Mouse (Mus musculus) brain, adult 2 months (tissue): ENCODE data around the gene Mob1a.
"Not testable (repeated sequence)": the region's sequence is repeated elsewhere in the genome, so short reads cannot be mapped to it uniquely, and the experiment has no call there.

Experiments
- DNase-seq: peaks from one replicate; pipeline ENCODE4 v3.0.0; 2011; ENCODE audit warnings: low read depth, low spot score

Gene Mob1a

DNA sequence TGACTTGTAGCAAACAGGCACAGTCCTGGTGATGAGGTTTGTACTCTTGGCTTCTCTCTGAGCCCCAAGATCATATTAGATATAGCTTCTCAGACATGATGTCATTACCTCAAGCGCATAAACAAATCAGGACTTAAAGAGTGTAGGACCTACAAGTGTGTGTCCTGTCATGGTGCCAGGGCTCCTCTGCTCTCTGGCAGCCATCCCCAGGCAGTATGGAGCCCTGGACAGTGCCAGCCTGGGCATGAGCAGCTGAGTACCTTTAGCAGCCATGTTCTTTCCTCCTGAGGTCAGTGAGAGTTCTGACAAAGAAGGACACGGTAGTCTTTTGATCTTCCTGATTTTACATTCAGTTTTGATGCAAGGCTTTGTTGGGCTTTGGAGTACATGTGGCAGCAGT is 17.1 kb downstream of the Mob1a start:
- peak; percentile 33 for DNase-seq

DNA sequence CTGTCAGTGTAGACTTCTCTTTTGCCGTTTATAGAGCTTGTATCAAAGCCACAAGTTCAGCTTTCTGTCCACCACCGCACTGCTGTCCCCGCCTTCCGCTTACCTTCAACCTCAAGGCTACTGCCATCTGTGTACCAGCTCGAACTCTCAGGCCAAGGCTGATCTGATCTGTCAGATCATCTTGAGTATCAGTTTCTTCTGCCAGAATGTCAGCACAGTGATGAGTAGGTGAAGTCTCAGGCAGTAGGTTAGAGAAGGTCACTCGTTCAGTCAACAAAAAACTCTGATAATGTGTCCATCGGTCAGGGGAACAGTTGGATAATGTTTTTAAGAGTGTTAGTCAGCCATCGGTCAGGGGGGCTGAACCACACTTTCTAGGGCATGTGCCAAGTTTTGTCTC is 19.5 kb downstream of the Mob1a start:
- DNase-seq = not testable (repeated sequence)

DNA sequence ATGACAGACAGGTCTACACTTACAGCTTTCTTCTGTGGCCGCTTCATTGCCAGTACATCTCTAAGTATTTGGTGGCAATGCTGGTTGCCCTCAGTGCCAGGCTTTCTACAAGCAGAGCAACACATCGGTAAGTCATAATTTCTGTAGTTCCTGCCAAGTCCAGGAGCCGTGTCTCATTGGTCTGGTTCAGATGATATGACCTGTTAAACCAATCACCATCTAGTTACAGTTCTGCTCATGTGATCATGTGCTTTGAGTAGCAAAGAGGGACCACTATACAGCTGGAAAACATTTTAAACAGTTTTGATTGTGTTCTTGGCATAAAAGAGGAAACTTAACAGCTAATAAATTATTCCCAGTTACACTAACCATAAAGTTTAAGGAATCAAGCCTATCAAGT is 22.1 kb downstream of the Mob1a start:
- DNase-seq = no peak

DNA sequence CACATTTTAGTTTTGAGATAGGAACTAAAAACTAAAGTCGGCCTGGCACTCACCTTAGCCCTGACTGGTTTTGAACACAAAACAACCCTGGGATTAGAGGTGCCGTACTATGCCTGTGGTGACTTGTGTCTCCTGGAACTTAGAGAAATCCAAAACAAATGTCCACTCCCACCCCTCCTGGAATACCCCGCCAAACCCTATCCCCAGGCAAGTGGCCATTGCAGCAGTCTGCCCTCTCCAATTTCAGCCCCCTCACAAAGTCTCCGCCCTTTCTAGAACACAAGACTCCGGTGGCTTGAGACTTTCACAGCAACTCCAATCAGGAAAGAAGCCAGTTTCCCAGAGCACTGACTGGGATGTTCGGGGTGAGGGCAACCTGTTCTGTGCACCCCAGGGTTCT is 23.1 kb downstream of the Mob1a start, which contains the start of gene Bola3:
Gene Bola3 (plus strand): TSS at position 275 of the 400 bp plus-strand sequence.
- no peak for DNase-seq

DNA sequence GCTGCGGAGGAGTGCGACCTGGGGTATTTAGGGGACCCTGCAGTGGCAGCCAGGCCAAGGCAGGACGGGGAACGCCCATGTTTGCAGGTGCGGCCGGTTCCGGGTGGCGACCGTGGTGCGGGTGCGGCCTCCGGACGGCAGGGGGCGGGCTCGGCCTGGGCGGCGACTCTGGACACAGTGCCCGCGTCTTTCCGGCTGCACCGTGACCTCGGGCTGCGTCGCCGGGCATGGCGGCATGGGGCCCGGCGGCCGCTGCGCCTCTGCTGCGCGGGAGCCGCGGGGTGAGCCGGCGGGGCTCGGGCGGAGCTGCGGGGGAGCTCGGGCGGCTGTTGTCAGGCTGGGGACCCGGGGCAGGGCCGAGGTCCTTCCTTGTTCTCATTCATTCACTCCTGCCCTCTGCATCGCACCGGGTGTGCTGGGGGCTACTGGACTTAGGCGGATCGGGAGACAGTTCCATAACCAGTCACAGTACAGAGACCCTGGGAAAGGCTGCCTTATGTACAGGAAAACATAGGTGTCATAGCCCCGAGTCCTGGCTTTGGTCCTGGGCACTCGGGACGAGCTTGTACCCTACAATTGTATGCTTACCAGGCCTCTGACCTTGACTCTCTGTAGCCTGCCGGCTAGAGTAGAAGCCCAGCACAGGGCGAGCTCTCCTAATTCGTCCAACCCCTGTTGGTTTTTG is 23.6 kb downstream of the Mob1a start:
- DNase-seq = peak; percentile 89

DNA sequence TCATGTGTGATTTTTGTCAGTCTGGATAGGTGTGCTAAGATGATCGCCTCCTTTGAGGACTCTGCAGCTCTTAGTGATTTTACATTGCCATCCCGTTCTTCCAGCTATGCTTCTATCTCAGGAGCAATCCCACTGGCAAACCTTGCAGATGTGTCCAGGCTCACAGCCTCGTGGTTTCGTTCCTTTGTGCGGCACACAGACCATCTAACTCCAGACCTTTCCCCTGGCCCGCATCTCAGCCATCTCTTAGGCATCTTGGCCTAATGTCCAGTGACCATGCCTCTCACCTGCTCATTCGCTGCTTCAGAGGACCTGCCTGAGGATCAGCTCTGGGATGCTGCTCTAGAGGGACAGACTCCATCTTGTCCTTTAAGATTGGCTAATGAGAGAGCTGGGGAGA is 24.4 kb downstream of the Mob1a start:
- no peak for DNase-seq

DNA sequence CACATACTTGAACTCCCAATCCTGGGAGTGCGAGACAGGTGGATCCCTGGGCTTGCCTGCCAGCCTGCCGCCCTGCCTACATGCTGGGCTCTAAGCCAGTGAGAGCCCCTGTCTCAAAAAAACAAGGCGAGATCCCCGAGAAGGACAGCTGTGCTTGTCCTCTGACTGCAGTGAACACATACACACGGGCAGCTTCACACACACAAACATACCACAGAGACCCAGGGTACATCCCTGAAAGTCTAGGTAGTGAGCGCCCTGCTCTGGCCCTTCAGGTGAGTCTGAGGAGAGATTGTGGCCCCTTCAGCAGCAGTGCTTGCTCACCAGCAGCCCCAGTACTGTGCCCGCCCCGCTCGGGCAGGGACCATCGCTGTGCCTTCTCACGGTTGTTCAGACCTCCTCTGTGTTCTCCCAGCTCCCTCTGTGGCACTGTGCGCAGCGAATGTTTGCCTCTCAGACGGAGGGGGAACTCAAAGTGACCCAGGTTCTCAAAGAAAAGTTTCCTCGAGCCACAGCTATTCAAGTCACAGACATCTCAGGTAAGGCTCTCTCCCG is 25.1 kb downstream of the Mob1a start:
- DNase-seq = no peak

DNA sequence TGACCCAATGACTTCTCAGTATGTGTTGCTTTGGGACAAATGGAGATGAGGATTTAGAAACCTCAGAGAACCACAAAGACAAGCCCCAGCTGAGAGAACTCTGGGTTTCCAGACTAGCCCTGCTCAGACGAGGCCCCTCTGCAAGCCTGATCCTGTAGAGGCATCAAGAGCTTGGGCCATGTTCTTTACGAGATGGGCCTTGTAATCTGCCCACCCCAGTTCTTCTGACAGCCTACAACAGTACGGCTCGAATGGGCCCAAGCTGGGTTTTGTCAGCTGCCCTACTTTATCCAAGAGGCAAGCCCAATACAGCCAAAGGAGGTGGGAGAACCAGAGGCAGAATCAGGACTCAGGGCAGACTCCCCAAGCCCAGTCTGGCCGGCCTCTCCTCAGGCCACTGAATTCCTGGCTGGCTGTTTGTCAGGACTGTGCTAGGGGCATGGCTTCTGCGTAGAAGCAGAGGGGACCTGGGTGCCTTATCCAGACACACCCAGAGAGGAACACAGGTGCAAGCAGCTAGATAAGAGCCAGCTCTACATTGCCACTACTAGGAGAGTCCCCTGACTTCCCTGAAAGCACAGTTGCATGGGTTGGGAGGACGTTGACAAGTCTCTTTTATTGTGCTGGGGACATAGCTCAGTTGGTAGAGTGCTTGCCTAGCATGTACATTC is 25.8 kb downstream of the Mob1a start:
- DNase-seq = no peak

DNA sequence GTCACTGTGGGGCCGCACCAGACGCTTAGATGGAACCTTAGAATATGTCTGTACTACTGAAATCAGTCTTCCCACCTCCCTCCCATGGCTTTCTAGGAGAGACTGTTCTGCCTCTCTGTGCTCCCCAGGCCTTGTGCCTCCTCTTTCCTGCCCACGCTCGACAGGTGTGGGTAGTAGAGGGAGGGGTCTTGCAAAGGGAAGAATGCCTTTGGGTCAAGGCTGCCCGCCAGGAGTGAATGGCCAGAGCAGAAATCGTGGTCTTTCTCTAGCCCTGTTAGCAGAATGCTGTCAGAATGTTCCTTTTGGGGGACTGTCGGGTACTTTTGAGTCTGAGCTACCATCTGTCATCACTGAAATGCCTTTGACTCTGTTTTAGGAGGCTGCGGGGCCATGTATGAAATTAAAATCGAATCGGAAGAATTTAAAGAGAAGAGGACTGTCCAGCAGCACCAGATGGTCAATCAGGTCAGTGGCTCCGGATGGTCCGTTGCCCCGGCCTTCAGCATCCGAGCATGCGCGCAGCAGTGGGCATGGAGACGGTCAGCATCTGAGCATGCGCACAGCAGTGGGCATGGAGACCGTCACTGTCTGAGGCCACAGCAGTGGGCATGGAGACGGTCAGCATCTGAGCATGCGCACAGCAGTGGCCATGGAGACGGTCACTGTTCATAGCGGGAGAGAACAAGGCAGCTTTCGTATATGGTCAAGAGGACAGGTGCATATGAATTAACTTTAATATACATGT is 27.0 kb downstream of the Mob1a start:
- peak; percentile 95 for DNase-seq

DNA sequence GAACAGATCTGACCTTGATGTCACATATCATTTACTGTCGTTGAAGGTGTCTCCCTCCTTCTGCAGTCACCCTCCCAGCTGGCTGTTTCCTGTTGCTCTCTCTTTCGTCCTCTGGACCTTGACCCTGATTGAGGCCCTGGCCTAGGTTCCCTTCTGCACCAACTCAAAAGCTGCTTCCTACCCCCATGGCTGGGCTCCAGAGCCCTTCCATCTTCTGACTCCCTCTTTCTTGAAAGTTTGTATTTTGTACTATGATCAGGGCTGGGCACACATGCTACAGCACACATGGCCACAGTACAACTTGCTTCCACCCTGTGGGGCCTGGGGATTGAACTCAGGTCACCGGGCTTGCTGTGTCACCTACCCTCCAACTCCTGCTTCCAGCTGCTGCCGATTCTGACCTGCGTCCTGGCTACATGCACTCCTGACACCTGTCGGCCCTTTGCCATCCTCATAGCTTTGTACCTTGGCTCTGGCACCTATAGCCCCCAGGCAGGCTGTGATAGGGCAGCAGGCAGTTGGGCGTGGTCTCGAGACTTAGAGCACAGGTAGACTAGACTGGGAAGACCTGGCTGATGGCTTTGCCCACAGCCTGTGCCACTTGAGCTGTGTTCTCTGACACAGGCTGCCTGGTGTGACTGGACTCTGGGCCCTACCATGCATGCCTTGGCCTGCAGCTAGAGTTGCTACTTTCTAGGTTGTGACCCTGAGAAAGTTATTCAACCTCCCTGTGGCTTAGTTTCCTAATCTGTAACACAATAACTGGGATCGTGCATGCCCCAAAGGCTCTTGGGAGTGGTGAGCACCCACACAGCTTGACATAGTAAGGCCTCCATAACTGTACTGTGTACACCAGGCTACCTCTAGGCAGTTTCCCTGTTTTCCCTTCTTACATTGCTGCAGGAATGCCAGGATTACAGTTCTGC is 29.3 kb downstream of the Mob1a start:
- DNase-seq = no peak

DNA sequence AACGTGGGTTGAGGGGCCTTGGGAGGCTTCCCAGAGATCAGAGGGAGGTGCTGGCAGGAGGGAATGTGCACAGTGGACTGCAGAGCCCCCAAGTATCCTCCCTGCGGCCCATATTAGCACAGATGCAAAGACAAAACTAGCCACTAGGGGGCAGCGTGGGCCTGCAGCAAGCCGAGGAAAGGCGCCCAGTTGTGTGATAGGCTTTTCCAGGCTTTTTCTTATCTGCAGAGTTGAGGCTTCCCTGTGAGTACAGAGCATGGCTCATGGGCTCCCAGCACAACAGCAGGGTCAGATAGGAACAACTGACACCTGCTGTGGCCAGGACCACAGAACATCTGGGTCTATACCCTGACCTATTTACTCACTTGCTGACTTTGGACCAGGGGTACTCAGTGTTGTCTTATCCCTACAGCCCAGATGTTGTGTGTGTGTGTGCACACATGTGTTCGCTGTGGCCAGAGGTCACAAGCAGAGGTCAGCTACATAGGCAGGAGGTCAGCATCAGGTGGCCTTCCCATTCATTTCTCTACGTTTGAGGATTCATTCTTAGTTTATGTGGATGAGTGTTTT is 30.8 kb downstream of the Mob1a start:
- DNase-seq = peak; percentile 90

DNA sequence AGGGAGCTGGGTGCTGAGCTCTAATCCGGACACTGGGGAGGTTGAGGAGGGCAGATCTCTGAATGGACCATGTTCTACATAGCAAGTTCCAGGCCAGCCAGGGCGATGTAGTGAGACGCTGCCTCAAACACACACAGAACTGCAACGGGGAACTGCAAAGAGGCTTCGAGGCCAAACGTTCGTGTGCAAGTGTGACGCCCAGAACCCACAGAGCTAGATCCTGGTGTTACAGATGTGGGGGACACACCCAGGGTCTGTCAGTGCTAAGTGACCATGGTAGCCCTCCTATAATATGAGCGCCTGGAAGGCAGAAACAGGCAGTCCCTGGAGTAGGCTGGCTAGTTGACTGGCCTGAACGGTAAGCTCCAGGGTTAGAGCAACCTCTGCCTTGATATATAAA is 31.6 kb downstream of the Mob1a start:
- DNase-seq = no peak

DNA sequence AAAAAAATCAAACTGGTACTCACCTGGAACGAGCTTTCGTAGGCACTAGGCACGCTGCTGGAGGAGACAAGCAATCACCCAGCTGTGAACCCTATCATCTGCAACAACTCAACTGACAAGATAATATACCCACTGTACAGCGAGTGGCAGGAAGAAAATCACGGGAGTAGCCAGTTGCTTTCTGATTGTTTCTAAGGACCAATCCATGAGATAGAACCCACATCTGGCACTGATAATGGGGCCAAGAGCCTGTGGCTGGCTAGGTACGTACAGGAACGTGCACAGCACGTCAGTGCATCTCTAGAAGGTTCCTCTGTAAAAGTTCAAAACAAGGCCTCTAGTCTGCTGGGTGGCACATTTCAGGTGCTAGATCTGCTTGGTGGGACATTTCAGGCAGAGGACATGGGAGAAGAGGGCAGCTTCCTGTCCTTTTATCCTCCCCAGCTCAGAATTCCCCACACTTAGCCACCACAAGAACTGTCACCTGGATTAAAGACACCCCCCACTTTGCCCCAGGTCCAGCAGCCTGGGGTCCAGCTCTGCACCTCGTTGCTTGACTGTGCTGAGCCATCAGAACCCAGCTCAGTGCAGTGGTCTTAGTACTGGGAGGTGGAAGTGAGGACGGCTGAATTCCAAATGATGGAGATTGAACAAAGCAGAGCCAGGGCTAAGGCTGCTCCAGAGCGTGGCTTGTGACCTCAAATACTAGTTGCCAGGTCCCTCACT is 35.9 kb downstream of the Mob1a start:
- DNase-seq = no peak

DNA sequence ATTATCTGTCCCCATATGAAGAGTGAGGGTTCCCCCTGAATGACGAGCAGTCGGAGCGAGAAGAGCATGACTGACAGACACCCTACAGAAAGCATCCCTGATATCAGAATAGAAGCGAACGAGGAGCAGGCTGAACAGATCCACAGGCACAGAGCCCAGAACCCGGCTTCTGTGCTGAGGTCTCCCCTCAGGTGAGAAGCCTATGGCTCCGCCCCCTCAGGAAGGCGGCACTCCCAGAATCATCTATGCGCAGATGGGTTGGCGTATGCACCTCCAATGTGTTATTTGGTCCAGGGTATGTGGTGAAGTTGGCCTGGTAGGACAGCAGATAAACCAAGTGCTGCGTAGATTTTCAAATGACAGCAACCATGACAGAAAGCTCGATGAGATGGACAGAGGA is 37.3 kb downstream of the Mob1a start:
- DNase-seq = peak; percentile 33

DNA sequence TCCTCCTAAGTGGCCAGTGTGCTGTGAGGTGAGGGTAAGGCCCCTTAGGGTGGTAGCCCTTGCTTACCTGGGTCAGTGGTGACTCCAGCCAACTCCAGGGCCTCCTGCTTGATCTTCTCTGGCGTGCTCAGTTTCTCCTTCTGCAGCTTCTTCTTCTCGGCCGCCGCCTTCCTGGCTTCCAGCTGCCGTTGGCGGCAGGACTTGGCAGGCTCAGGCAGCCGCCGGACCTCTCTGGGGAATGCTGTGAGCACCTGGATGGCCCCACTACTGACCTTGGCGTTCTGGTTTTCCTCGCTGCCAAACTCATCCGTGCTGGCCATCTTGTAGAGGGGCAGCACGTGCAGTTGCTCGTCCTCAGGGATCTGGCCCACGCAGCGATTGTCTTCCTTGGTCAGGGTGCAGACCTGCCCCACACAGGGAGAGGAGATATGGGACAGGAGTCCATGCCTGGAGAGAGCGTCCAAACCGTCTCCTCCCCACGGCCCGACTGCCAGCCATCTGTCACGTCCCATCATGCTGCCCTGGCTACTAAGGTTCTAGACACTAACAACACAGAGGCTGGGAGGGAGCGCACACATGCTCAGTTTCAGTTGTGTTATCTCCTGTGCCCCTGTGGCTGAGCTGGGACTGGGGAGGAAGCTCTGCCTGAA is 44.6 kb downstream of the Mob1a start:
- peak; percentile 80 for DNase-seq

DNA sequence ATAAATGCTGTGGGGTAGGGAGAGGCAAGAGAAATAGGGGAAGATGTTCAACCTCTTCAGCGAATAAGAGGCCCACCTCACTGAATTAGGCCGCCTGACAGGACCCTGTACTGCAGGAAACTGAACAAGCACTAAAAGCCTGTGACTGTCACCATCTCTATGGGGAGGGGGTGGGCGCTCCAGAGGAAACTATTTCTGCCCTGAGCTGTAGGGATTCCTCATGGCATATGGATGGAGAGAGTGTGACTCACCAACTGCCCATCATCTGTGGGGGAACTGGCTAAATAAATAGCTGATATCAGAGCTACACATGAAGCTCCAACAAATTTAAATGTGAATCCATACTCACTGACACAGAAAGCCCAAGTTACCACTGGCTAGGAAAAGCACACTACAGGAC is 45.5 kb downstream of the Mob1a start:
- peak; percentile 82 for DNase-seq

DNA sequence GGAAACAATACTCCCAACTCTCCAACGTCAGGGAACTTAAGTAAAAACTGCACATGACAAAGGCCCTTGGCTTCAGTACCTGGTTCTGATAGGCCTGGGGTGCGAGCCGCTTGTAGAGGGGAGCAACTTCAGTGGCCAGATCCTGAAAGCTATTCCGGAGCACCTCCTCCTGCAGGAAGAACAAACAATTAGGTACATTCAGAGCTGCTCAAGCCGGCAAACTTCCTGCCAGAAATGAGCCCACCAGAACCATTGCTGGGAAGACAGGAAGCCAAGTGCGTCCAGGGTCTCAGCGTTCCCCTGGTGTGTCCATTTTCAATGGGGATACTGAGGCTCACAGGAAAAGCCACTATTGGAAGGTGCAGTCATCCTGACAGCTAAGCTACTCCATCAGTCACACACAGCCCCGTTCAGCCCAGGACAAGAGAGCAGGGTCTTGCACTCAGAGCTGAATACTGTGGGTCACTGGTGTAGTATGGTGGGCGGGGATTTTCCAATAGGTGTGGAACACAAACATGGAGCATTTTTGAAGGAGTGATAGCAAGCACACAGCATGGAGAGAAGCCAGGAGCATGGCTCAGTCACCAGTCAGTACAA is 48.0 kb downstream of the Mob1a start:
- no peak for DNase-seq

DNA sequence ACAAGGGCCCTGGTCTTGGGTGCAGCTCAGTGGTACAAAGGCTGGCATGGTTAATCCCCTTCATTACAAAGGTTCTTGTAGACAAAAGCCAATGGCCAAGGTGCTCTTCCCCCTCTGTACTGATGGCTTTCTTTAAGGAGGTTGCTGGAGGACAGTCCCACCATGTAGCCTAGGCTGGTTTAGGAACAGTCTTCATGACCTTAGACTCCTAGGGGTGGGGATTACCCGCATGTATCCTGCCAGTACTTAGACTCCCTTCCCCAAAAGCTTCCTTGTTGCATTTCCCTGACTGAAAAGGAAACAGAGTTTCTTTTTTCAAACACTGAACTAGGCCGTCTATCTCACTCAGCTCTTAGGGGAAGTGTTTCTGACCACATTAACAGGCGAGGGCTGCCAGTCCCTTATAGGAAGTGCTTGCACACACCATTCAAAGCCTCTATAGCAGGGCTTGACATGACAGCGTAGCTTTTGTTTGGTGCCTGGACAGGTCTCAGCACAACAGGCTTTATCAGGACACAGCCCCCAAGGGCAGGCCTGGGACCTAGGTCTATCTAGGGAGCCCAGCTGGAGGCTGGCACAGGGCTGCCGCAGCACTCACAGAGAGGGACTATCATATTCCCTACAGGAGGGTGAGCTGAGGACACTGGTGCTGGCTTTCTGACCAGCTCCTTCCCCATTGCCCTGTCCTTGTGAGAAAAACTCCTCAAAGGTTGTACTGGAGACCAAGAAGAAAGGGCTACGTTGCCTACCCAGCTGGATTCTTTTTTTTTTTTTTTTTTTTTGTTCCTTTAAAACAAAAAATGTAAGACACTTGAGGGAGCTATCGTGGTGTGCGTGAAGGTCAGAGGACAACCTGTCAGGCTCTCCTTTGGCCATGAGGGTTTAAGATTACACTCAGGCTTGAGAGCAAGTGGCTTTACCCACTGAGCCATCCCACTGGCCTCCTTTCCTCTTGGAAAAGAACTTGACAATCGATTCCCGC is 56.0 kb downstream of the Mob1a start:
- no peak for DNase-seq
